In the genomic region with DNA sequence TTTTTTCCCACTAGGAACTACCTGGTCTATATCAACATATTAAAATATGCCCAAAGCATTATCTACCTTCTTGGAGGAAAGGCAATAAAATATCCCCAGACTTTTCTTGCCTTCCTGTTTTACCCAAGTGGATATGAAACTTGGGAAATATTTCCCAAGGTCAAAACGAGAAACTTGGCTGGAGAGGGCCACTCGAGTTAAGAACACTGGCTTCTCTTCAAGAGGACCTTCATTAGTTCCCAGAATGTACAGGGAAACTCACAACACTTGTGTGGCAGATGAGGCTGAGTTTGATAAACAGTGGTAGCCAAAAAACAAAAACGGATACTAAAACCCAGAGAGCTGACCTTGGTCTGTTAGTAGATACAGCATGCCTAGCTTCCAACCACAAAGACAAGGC, we compare ENCODE assay signal across 30 mouse cellular contexts. TPM values are rescaled to one million over a fixed set of nuclear protein-coding genes. Genes with fewer than 3 reads are reported as not detected.
DNase-seq lines count a peak whose midpoint lies in the region; ATAC-seq and TF ChIP-seq lines count a peak whose summit lies in the region.
"Had no signal": no experiment of that assay in that cellular context is flagged by ENCODE, and none has a peak within 500 bp of the region (broad histone marks: within the 10 kb centered on the region; RNA-seq: fewer than 3 reads in every experiment).

No protein-coding gene starts in this region.

- H3K27me3 ChIP-seq in E14TG2a.4 (ENCODE audit: insufficient read depth, low read length) = no peaks in the 10 kb centered on the region
- H3K27me3 ChIP-seq in midbrain, embryonic 14.5 days (ENCODE audit: control insufficient read depth, insufficient read depth, low read length) = no peaks in the 10 kb centered on the region
- H3K27me3 ChIP-seq: embryonic facial prominence, embryonic 13.5 days; forebrain, embryonic 15.5 days; heart, embryonic 12.5 days; hindbrain, embryonic 12.5 days; intestine, embryonic 15.5 days; limb, embryonic 13.5 days; neural tube, embryonic 12.5 days; stomach, embryonic 15.5 days had no signal

- ATAC-seq in midbrain, embryonic 14.5 days (ENCODE audit: low FRiP score, low TSS enrichment) = no peak
- ATAC-seq: forebrain, embryonic 15.5 days; hindbrain, postnatal 0 days; intestine, embryonic 15.5 days; midbrain, embryonic 16.5 days had no signal

- H3K27ac ChIP-seq in midbrain, embryonic 14.5 days (replicated peaks; ENCODE audit: low read depth, low read length) = no peak overlapping the region
- H3K27ac ChIP-seq: embryonic facial prominence, embryonic 13.5 days; forebrain, embryonic 10.5 days; forebrain, embryonic 15.5 days; hindbrain, embryonic 12.5 days; hindbrain, postnatal 0 days; intestine, embryonic 15.5 days; layer of hippocampus, adult 2 months; limb, embryonic 13.5 days; macrophage; midbrain, embryonic 10.5 days; neural tube, embryonic 12.5 days; stomach, embryonic 15.5 days had no signal

- no peak for TF ChIP-seq CTCF in E14TG2a.4 (conservative IDR thresholded peaks at IDR 0.05; ENCODE audit: low read length)

- no peak overlapping the region for H3K9ac ChIP-seq in midbrain, embryonic 14.5 days (replicated peaks; ENCODE audit: low read length)
- H3K9ac ChIP-seq: embryonic facial prominence, embryonic 13.5 days; forebrain, embryonic 15.5 days; heart, embryonic 12.5 days; hindbrain, embryonic 12.5 days; intestine, embryonic 15.5 days; limb, embryonic 13.5 days; neural tube, embryonic 12.5 days; stomach, embryonic 15.5 days had no signal

- H3K4me2 ChIP-seq in midbrain, embryonic 14.5 days (ENCODE audit: low read length) = no peak overlapping the region
- H3K4me2 ChIP-seq: embryonic facial prominence, embryonic 13.5 days; forebrain, embryonic 15.5 days; heart, embryonic 12.5 days; hindbrain, embryonic 12.5 days; intestine, embryonic 15.5 days; limb, embryonic 13.5 days; liver, embryonic 11.5 days; neural tube, embryonic 12.5 days; stomach, embryonic 15.5 days had no signal

- 80% methylated on average over 3 of the region's 3 CpGs for WGBS in midbrain, embryonic 14.5 days

- H3K9me3 ChIP-seq in E14TG2a.4 (ENCODE audit: low read length) = no peaks in the 10 kb centered on the region
- no peaks in the 10 kb centered on the region for H3K9me3 ChIP-seq in midbrain, embryonic 14.5 days (ENCODE audit: control insufficient read depth, low read length)
- H3K9me3 ChIP-seq: embryonic facial prominence, embryonic 13.5 days; forebrain, embryonic 10.5 days; forebrain, embryonic 15.5 days; heart, embryonic 12.5 days; hindbrain, embryonic 12.5 days; intestine, embryonic 15.5 days; limb, embryonic 13.5 days; midbrain, embryonic 10.5 days; neural tube, embryonic 12.5 days; stomach, embryonic 15.5 days had no signal

- H3K36me3 ChIP-seq in E14TG2a.4 (ENCODE audit: insufficient read depth, low read length) = peaks cover 17% of the 10 kb centered on the region
- no peaks in the 10 kb centered on the region for H3K36me3 ChIP-seq in midbrain, embryonic 14.5 days (ENCODE audit: control insufficient read depth, insufficient read depth, low read length)
- H3K36me3 ChIP-seq: embryonic facial prominence, embryonic 13.5 days; forebrain, embryonic 15.5 days; heart, embryonic 12.5 days; hindbrain, embryonic 12.5 days; intestine, embryonic 15.5 days; limb, embryonic 13.5 days; neural tube, embryonic 12.5 days; stomach, embryonic 15.5 days had no signal

- H3K4me1 ChIP-seq in E14TG2a.4 (replicated peaks; ENCODE audit: low read depth, low read length) = peaks cover 44% of the 10 kb centered on the region
- H3K4me1 ChIP-seq in midbrain, embryonic 14.5 days (ENCODE audit: control insufficient read depth, insufficient read depth, low read length) = no peaks in the 10 kb centered on the region
- H3K4me1 ChIP-seq: embryonic facial prominence, embryonic 13.5 days; forebrain, embryonic 10.5 days; forebrain, embryonic 15.5 days; hindbrain, embryonic 12.5 days; intestine, embryonic 15.5 days; limb, embryonic 13.5 days; midbrain, embryonic 10.5 days; neural tube, embryonic 12.5 days; stomach, embryonic 15.5 days had no signal

- peak; percentile 30 to 36 for DNase-seq in lung, adult 18-20 months
- no peak for DNase-seq in lung, postnatal 4 days
- DNase-seq in 3T3-L1 (ENCODE audit: low read depth, low spot score) = peak; percentile 15
- DNase-seq in lung, postnatal 25 days (ENCODE audit: low spot score) = peak; percentile 31
- no peak for DNase-seq in midbrain, embryonic 14.5 days
- DNase-seq in retina, postnatal 1 day = no peak
- DNase-seq: adrenal gland, adult 8-10 months; cerebellum, adult 9-10 months; gastrocnemius, postnatal 36 days; kidney, adult 2 months; kidney, postnatal 36 days; right cerebral cortex, postnatal 25 days; thymus, adult 2 months; thymus, postnatal 36 days had no signal

- 0 out of 2 replicates have a peak overlapping the region, but pooled peaks have one; percentile 10 for H3K4me3 ChIP-seq in E14TG2a.4 (replicated peaks; ENCODE audit: low read length)
- no peak overlapping the region for H3K4me3 ChIP-seq in midbrain, embryonic 14.5 days (replicated peaks; ENCODE audit: low read depth, low read length)
- H3K4me3 ChIP-seq: embryonic facial prominence, embryonic 13.5 days; forebrain, embryonic 10.5 days; forebrain, embryonic 15.5 days; heart, embryonic 12.5 days; hindbrain, embryonic 12.5 days; intestine, embryonic 15.5 days; layer of hippocampus, adult 2 months; limb, embryonic 13.5 days; midbrain, embryonic 10.5 days; neural tube, embryonic 12.5 days; stomach, embryonic 15.5 days had no signal

RNA-seq across cellular contexts. Expression of gene Atrx, which starts 17.5 kb away (rescaled TPM):
- polyA plus RNA-seq in midbrain, embryonic 14.5 days (2014; fragmentation: Nextera tagmentation; extraction: Ambion mirVana) = 235 and 271 TPM in 2 replicates

Comparison
In these comparisons a context has a peak if more than half of its experiments do, and no peak if none do; other contexts are left out.
1. DNase-seq: peak in lung, adult 18-20 months (2 of 2), 3T3-L1 (single experiment) and lung, postnatal 25 days (single experiment); none in lung, postnatal 4 days (0 of 2), midbrain, embryonic 14.5 days (single experiment) and retina, postnatal 1 day (single experiment).